Mouse (Mus musculus): Measurements from ENCODE around the gene Gm42674. TPM values are rescaled to one million over a fixed set of nuclear protein-coding genes. Genes with fewer than 3 reads are reported as not detected.

Gm42674 gene
- polyA plus RNA-seq, 1 experiment from 2014 or later, result not detected

DNA sequence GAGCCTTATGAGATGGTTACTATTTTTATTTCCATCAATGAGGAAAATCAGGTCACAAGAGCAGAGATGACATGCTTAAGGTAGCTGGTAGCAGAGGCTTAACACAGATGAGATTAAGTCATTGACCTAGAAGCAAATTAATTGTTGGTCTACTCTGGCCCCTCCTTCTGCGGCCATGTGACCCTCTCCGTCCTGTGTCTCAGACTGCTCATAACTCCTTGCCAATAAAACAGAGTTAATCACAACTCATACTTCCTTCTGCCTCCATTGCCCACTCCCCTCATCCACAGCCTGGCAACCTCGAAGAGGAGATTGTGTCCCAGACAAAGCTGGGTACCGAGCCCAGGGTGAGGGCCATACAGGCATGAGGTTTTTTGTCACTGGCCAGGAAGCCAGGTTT, 3.5 kb upstream of the Gm42674 start:
- no peaks in the 10 kb centered on the region for H3K36me3 ChIP-seq (ENCODE audit: control insufficient read depth, insufficient read depth, low read length)

DNA sequence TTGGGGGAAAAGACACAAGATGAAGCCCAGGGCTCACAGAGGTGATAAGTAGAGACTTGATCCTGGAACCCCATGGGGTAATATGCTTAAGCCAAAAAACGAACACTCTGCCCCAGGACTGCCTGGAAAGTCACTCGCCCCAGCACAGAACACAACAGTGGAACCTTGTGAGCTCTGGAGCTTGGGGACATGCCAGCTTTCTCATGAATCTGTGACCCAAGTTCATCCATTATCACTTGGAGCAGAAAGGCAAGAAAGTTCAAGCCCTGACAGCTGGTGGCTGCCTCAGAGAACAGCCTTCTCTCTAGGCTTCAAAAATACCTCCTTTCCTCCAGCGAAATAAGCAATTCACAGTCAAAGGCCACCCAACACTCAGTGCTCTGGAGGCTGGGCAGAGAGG, 2.3 kb upstream of the Gm42674 start:
- Histone ChIP-seq H3K4me1 (ENCODE audit: control insufficient read depth in 2 of 2, insufficient read depth in 2 of 2, low read length in 2 of 2) (peaks cover 10 to 17% of the 10 kb centered on the region in 2 experiments), H3K36me3 (ENCODE audit: control insufficient read depth, insufficient read depth, low read length) (no peaks in the 10 kb centered on the region), H3K9me3 (ENCODE audit: control insufficient read depth, low read length) (no peaks in the 10 kb centered on the region), H3K4me3 (ENCODE audit: control insufficient read depth in 1 of 2, insufficient read depth in 1 of 2, low read depth in 1 of 2, low read length in 2 of 2) (no peak overlapping the region), H3K27me3 (ENCODE audit: control insufficient read depth, insufficient read depth, low read length) (no peaks in the 10 kb centered on the region), H3K9ac (ENCODE audit: low read length) (no peak overlapping the region), H3K27ac (replicated peaks in 1 of 2; ENCODE audit: control insufficient read depth in 1 of 2, insufficient read depth in 1 of 2, low read depth in 2 of 2, low read length in 2 of 2) (no peak overlapping the region), H3K4me2 (ENCODE audit: low read length) (no peak overlapping the region)
- 68% methylated on average over 3 of the region's 3 CpGs for WGBS
- ATAC-seq (ENCODE audit: insufficient number of reproducible peaks, insufficient read depth, low FRiP score, low read depth), result no peak

More for the DNA sequence above, 3.5 kb upstream of the Gm42674 start:
- ATAC-seq (ENCODE audit: insufficient number of reproducible peaks, insufficient read depth, low FRiP score, low read depth), result no peak
- 73% methylated on average over 4 of the region's 4 CpGs for WGBS
- no peak overlapping the region for H3K4me2 ChIP-seq (ENCODE audit: low read length)
- peaks cover 0 to 7% of the 10 kb centered on the region in 2 experiments; a peak in 2 of 4 replicates for H3K4me1 ChIP-seq (ENCODE audit: control insufficient read depth in 2 of 2, insufficient read depth in 2 of 2, low read length in 2 of 2)
- no peaks in the 10 kb centered on the region for H3K9me3 ChIP-seq (ENCODE audit: control insufficient read depth, low read length)
- H3K27ac ChIP-seq (replicated peaks in 1 of 2; ENCODE audit: control insufficient read depth in 1 of 2, insufficient read depth in 1 of 2, low read depth in 2 of 2, low read length in 2 of 2), result no peak overlapping the region
- H3K4me3 ChIP-seq (ENCODE audit: control insufficient read depth in 1 of 2, insufficient read depth in 1 of 2, low read depth in 1 of 2, low read length in 2 of 2), result no peak overlapping the region
- no peaks in the 10 kb centered on the region for H3K27me3 ChIP-seq (ENCODE audit: control insufficient read depth, insufficient read depth, low read length)
- no peak overlapping the region for H3K9ac ChIP-seq (ENCODE audit: low read length)

DNA sequence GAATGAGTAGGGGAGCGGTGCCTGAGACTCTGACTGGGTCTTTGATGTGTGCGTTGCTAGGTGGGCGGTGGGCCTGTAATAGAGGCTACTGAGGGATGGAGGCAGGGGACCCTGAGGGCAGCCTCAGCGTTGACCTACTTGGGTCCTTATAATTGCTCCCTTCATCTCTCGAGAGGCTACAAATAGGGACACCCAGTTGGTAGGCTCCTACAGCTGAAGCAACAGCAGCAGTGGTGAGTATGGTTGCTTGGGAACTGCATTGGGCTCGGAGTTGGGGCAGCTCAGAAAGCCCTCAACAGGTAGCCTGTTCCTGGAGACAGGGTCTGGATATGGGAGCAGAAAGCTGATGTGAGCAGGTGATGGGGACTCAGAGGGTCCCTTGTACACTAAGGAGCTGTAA, 1.7 kb upstream of the Gm42674 start:
- no peak for ATAC-seq (ENCODE audit: insufficient number of reproducible peaks, insufficient read depth, low FRiP score, low read depth)
- H3K9me3 ChIP-seq (ENCODE audit: control insufficient read depth, low read length), result no peaks in the 10 kb centered on the region
- 81% methylated on average over 6 of the region's 6 CpGs for WGBS
- no peak overlapping the region for H3K4me3 ChIP-seq (ENCODE audit: control insufficient read depth in 1 of 2, insufficient read depth in 1 of 2, low read depth in 1 of 2, low read length in 2 of 2)
- H3K9ac ChIP-seq (ENCODE audit: low read length), result no peak overlapping the region
- no peaks in the 10 kb centered on the region for H3K36me3 ChIP-seq (ENCODE audit: control insufficient read depth, insufficient read depth, low read length)
- peaks cover 16 to 22% of the 10 kb centered on the region in 2 experiments for H3K4me1 ChIP-seq (ENCODE audit: control insufficient read depth in 2 of 2, insufficient read depth in 2 of 2, low read length in 2 of 2)
- H3K4me2 ChIP-seq (ENCODE audit: low read length), result no peak overlapping the region
- no peak overlapping the region for H3K27ac ChIP-seq (replicated peaks in 1 of 2; ENCODE audit: control insufficient read depth in 1 of 2, insufficient read depth in 1 of 2, low read depth in 2 of 2, low read length in 2 of 2)
- no peaks in the 10 kb centered on the region for H3K27me3 ChIP-seq (ENCODE audit: control insufficient read depth, insufficient read depth, low read length)

DNA sequence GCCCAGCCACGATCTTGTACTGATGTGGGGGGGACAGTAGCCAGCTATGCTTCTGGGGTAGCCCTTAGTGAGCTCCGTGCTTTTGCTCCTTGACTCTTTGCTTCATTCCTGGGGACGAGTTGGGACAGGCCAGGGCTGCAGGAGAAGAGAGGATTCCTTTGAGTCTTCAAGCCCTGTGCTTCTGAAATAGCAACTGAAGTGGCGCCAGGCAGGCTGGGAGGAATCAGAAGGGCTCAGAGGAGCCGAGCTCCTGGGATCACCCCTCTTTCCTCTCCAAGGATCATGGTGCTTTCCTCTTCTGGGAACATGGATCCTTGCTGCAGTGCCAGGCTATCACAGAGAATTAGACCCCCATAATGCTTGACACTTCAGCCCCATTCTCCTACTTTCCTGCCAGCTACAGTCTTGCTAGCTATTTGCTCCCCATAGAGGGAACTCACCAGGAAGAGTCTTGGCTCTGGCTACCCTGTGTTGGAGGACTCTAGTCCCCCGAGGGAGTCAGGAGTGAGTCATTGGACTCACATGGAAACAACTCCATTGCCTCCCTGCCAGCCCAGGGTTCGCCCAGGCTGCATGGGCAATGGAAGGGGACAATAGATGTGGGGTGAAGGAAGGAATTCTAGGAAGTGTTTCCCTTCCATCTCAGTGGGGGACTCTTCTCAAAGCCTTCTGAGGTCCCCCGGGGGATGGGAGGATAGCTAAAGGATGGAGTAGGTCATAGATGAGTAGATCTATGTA, 1.1 kb upstream of the Gm42674 start:
- WGBS, result 62% methylated on average over 8 of the region's 8 CpGs
- H3K36me3 ChIP-seq (ENCODE audit: control insufficient read depth, insufficient read depth, low read length), result no peaks in the 10 kb centered on the region
- no peak overlapping the region for H3K4me2 ChIP-seq (ENCODE audit: low read length)
- H3K4me1 ChIP-seq (ENCODE audit: control insufficient read depth in 2 of 2, insufficient read depth in 2 of 2, low read length in 2 of 2), result peaks cover 16 to 22% of the 10 kb centered on the region in 2 experiments
- no peak overlapping the region for H3K27ac ChIP-seq (replicated peaks in 1 of 2; ENCODE audit: control insufficient read depth in 1 of 2, insufficient read depth in 1 of 2, low read depth in 2 of 2, low read length in 2 of 2)
- H3K4me3 ChIP-seq (ENCODE audit: control insufficient read depth in 1 of 2, insufficient read depth in 1 of 2, low read depth in 1 of 2, low read length in 2 of 2), result no peak overlapping the region
- no peaks in the 10 kb centered on the region for H3K9me3 ChIP-seq (ENCODE audit: control insufficient read depth, low read length)
- ATAC-seq (ENCODE audit: insufficient number of reproducible peaks, insufficient read depth, low FRiP score, low read depth), result no peak
- no peak overlapping the region for H3K9ac ChIP-seq (ENCODE audit: low read length)
- no peaks in the 10 kb centered on the region for H3K27me3 ChIP-seq (ENCODE audit: control insufficient read depth, insufficient read depth, low read length)

DNA sequence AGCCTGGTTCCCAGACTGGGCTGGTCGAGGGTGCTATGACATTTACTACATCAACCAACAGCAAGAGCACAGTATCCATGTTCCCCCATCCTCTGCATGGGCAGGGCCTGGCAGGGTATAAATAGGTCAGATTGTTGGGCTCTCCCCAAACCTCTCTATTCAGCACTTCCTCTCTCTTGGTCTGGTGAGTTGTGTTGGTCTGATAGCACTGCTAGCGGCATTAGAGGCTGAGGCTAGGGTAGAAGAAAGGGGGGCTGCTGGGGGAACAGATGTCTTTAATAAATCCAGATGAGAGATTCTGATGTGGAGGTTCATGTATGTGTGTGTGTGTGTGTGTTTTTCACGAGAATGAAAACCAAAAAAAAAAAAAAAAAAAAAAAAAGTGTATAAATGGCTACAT, 1.9 kb downstream of the Gm42674 start, which contains the start of gene S100a4:
S100a4 (plus strand) TSS at position 149 of the 400 bp plus-strand sequence.
- Histone ChIP-seq H3K9me3 (ENCODE audit: control insufficient read depth, low read length) (no peaks in the 10 kb centered on the region), H3K36me3 (ENCODE audit: control insufficient read depth, insufficient read depth, low read length) (no peaks in the 10 kb centered on the region), H3K27ac (replicated peaks in 1 of 2; ENCODE audit: control insufficient read depth in 1 of 2, insufficient read depth in 1 of 2, low read depth in 2 of 2, low read length in 2 of 2) (peak within 1 kb of the TSS; percentile 19 to 51; a peak in 3 of 4 replicates), H3K27me3 (ENCODE audit: control insufficient read depth, insufficient read depth, low read length) (no peaks in the 10 kb centered on the region), H3K4me3 (ENCODE audit: control insufficient read depth in 1 of 2, insufficient read depth in 1 of 2, low read depth in 1 of 2, low read length in 2 of 2) (no peak within 1 kb of the TSS), H3K9ac (ENCODE audit: low read length) (no peak within 1 kb of the TSS), H3K4me1 (ENCODE audit: control insufficient read depth in 2 of 2, insufficient read depth in 2 of 2, low read length in 2 of 2) (peaks cover 16 to 19% of the 10 kb centered on the region in 2 experiments), H3K4me2 (ENCODE audit: low read length) (no peak within 1 kb of the TSS)
- 39% methylated on average over 3 of the region's 3 CpGs for WGBS
- no peak for ATAC-seq (ENCODE audit: insufficient number of reproducible peaks, insufficient read depth, low FRiP score, low read depth)

DNA sequence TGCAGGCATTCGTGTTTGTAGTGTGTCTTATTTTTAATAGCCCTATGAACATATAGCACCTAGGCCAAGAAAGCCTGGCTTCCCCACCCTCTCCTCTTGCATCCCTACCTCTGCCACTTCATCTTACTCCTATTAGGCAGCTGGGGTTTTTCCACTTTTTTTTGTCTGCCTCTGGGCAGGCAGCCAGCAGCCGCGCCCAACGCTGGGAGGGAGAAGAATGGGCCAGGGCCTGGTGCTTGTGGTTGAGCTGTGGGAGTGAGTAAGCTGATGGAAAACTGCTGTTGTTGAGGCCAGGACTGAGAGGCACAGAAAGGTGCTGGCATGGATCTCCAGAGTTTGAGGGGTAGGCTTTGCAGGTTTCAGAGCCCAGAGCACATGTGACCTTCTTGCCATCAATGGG, 2.7 kb downstream of the Gm42674 start:
- ATAC-seq (ENCODE audit: insufficient number of reproducible peaks, insufficient read depth, low FRiP score, low read depth), result peak; percentile 46; the same call in 1 of the 2 replicates
- Histone ChIP-seq H3K27me3 (ENCODE audit: control insufficient read depth, insufficient read depth, low read length) (no peaks in the 10 kb centered on the region), H3K9ac (ENCODE audit: low read length) (no peak overlapping the region), H3K4me1 (ENCODE audit: control insufficient read depth in 2 of 2, insufficient read depth in 2 of 2, low read length in 2 of 2) (peaks cover 16 to 19% of the 10 kb centered on the region in 2 experiments), H3K36me3 (ENCODE audit: control insufficient read depth, insufficient read depth, low read length) (no peaks in the 10 kb centered on the region), H3K4me2 (ENCODE audit: low read length) (no peak overlapping the region), H3K27ac (replicated peaks in 1 of 2; ENCODE audit: control insufficient read depth in 1 of 2, insufficient read depth in 1 of 2, low read depth in 2 of 2, low read length in 2 of 2) (peak overlapping the region; percentile 19 to 51; a peak in 2 of 4 replicates), H3K9me3 (ENCODE audit: control insufficient read depth, low read length) (no peaks in the 10 kb centered on the region), H3K4me3 (ENCODE audit: control insufficient read depth in 1 of 2, insufficient read depth in 1 of 2, low read depth in 1 of 2, low read length in 2 of 2) (no peak overlapping the region)
- WGBS, result 16% methylated on average over 4 of the region's 4 CpGs

DNA sequence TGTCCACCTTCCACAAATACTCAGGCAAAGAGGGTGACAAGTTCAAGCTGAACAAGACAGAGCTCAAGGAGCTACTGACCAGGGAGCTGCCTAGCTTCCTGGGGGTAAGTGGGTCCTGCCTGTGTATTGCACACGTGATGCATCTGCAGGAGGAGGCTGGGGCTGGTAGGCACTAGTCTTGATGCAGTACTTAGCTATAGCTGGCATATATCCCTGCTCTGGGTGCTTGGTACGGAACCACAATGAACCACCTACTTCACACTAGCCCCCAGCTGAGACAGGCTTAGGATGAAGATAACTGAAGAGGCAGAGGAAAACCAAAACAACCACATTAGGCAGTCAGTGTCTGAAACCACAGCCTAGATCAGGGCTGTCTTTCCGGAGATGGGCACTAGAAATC, 3.3 kb downstream of the Gm42674 start:
- H3K4me1 ChIP-seq (ENCODE audit: control insufficient read depth in 2 of 2, insufficient read depth in 2 of 2, low read length in 2 of 2), result peaks cover 16 to 19% of the 10 kb centered on the region in 2 experiments
- H3K27me3 ChIP-seq (ENCODE audit: control insufficient read depth, insufficient read depth, low read length), result no peaks in the 10 kb centered on the region
- H3K36me3 ChIP-seq (ENCODE audit: control insufficient read depth, insufficient read depth, low read length), result no peaks in the 10 kb centered on the region
- 0 out of 4 replicates have a peak overlapping the region, but pooled peaks of 1 of the 2 experiments have one; percentile 51 for H3K27ac ChIP-seq (replicated peaks in 1 of 2; ENCODE audit: control insufficient read depth in 1 of 2, insufficient read depth in 1 of 2, low read depth in 2 of 2, low read length in 2 of 2)
- no peak overlapping the region for H3K9ac ChIP-seq (ENCODE audit: low read length)
- H3K4me2 ChIP-seq (ENCODE audit: low read length), result no peak overlapping the region
- no peak for ATAC-seq (ENCODE audit: insufficient number of reproducible peaks, insufficient read depth, low FRiP score, low read depth)
- no peaks in the 10 kb centered on the region for H3K9me3 ChIP-seq (ENCODE audit: control insufficient read depth, low read length)
- 81% methylated on average over 3 of the region's 3 CpGs for WGBS
- no peak overlapping the region for H3K4me3 ChIP-seq (ENCODE audit: control insufficient read depth in 1 of 2, insufficient read depth in 1 of 2, low read depth in 1 of 2, low read length in 2 of 2)

All from heart, embryonic 14.5 days (tissue).